17 mouse cellular contexts compared by ENCODE assay signal in genomic region chr11:73284351-73284750, GRCm38 (mm10). TPM values are rescaled to one million over a fixed set of nuclear protein-coding genes. Genes with fewer than 3 reads are reported as not detected.
DNase-seq lines count a peak whose midpoint lies in the region; ATAC-seq lines count a peak whose summit lies in the region.
"Had no signal": no experiment of that assay in that cellular context is flagged by ENCODE, and none has a peak within 500 bp of the region (broad histone marks: within the 10 kb centered on the region; RNA-seq: fewer than 3 reads in every experiment).

No protein-coding gene starts in this region.

- no peak overlapping the region for H3K4me3 ChIP-seq in kidney, embryonic 16.5 days (ENCODE audit: low read length)
- H3K4me3 ChIP-seq in midbrain, embryonic 15.5 days = no peak overlapping the region
- H3K4me3 ChIP-seq: forebrain, embryonic 12.5 days; limb, embryonic 15.5 days had no signal

- DNase-seq in embryo, embryonic 10.5 days (ENCODE audit: low spot score) = peak; percentile 23
- no peak for DNase-seq in embryo, embryonic 9.5 days (ENCODE audit: extremely low spot score)
- DNase-seq in kidney, adult 8-10 months = no peak
- peak; percentile 42 for DNase-seq in 3134 (ENCODE audit: extremely low read depth, insufficient read length, low spot score)
- peak; percentile 51 for DNase-seq in fibroblast of lung, adult 2 months (ENCODE audit: low read depth)
- DNase-seq in ovary, postnatal 36 days (ENCODE audit: low spot score) = no peak
- DNase-seq: adrenal gland, postnatal 14 days; cerebellum, postnatal 25 days; spleen, adult 18-20 months; thymus, postnatal 25 days had no signal

- H3K27ac ChIP-seq in kidney, embryonic 16.5 days (ENCODE audit: low read length) = peak overlapping the region; percentile 21; the same call in 1 of the 2 replicates
- no peak overlapping the region for H3K27ac ChIP-seq in midbrain, embryonic 15.5 days
- H3K27ac ChIP-seq: forebrain, embryonic 12.5 days; limb, embryonic 15.5 days had no signal

- peaks cover 19% of the 10 kb centered on the region for H3K4me1 ChIP-seq in kidney, embryonic 16.5 days (ENCODE audit: insufficient read depth, low read length)
- H3K4me1 ChIP-seq in midbrain, embryonic 15.5 days = no peaks in the 10 kb centered on the region

- H3K9ac ChIP-seq in kidney, embryonic 16.5 days (replicated peaks; ENCODE audit: low read length) = no peak overlapping the region
- H3K9ac ChIP-seq in midbrain, embryonic 15.5 days = no peak overlapping the region
- H3K9ac ChIP-seq: forebrain, embryonic 12.5 days; limb, embryonic 15.5 days had no signal

- no peaks in the 10 kb centered on the region for H3K36me3 ChIP-seq in kidney, embryonic 16.5 days (ENCODE audit: insufficient read depth, low read length)
- no peaks in the 10 kb centered on the region for H3K36me3 ChIP-seq in midbrain, embryonic 15.5 days (replicated peaks)
- H3K36me3 ChIP-seq: forebrain, embryonic 12.5 days; limb, embryonic 15.5 days had no signal

- H3K27me3 ChIP-seq in kidney, embryonic 16.5 days (ENCODE audit: insufficient read depth, low read length) = no peaks in the 10 kb centered on the region
- H3K27me3 ChIP-seq in midbrain, embryonic 15.5 days (replicated peaks) = no peaks in the 10 kb centered on the region
- H3K27me3 ChIP-seq: forebrain, embryonic 12.5 days; limb, embryonic 15.5 days had no signal

- no peaks in the 10 kb centered on the region for H3K9me3 ChIP-seq in kidney, embryonic 16.5 days (ENCODE audit: low read length)
- no peaks in the 10 kb centered on the region for H3K9me3 ChIP-seq in midbrain, embryonic 15.5 days
- H3K9me3 ChIP-seq: forebrain, embryonic 12.5 days; limb, embryonic 15.5 days had no signal

- ATAC-seq in kidney, embryonic 16.5 days (ENCODE audit: low FRiP score, low TSS enrichment) = no peak
- no peak for ATAC-seq in midbrain, embryonic 15.5 days (replicated peaks)

- no peak overlapping the region for H3K4me2 ChIP-seq in kidney, embryonic 16.5 days (replicated peaks; ENCODE audit: low read depth, low read length)
- no peak overlapping the region for H3K4me2 ChIP-seq in midbrain, embryonic 15.5 days
- H3K4me2 ChIP-seq: forebrain, embryonic 12.5 days; limb, embryonic 15.5 days had no signal

RNA-seq across cellular contexts. Expression of gene Trpv3, which starts 17.2 kb away (rescaled TPM):
- 0.12 and 0.21 TPM in 2 replicates for polyA plus RNA-seq in kidney, embryonic 16.5 days (2015; fragmentation: Nextera tagmentation; extraction: Ambion mirVana)
- 0.14 and 0.22 TPM in 2 replicates for polyA plus RNA-seq in midbrain, embryonic 15.5 days (2015; fragmentation: Nextera tagmentation; extraction: Ambion mirVana)
- polyA plus RNA-seq: forebrain, embryonic 12.5 days had no signal

RNA-seq across cellular contexts. Expression of gene Aspa, which starts 45.0 kb away (rescaled TPM):
- polyA plus RNA-seq in kidney, embryonic 16.5 days (2015; fragmentation: Nextera tagmentation; extraction: Ambion mirVana) = 30.8 and 32.0 TPM in 2 replicates
- 1.2 and 1.4 TPM in 2 replicates for polyA plus RNA-seq in midbrain, embryonic 15.5 days (2015; fragmentation: Nextera tagmentation; extraction: Ambion mirVana)
- polyA plus RNA-seq: neural tube, embryonic 11.5 days had no signal

RNA-seq across cellular contexts. Expression of gene Gm49340, which starts 45.2 kb away (rescaled TPM):
- not detected in 2 replicates for polyA plus RNA-seq in kidney, embryonic 16.5 days (2015; fragmentation: Nextera tagmentation; extraction: Ambion mirVana)
- not detected in 2 replicates for polyA plus RNA-seq in midbrain, embryonic 15.5 days (2015; fragmentation: Nextera tagmentation; extraction: Ambion mirVana)
- polyA plus RNA-seq: forebrain, embryonic 12.5 days; heart, embryonic 14.5 days; limb, embryonic 15.5 days; neural tube, embryonic 11.5 days had no signal

RNA-seq across cellular contexts. Expression of gene Spata22, which starts 45.2 kb away (rescaled TPM):
- 0.27 and 0.29 TPM in 2 replicates for polyA plus RNA-seq in kidney, embryonic 16.5 days (2015; fragmentation: Nextera tagmentation; extraction: Ambion mirVana)
- 0.13 and 0.22 TPM in 2 replicates for polyA plus RNA-seq in midbrain, embryonic 15.5 days (2015; fragmentation: Nextera tagmentation; extraction: Ambion mirVana)
- polyA plus RNA-seq: forebrain, embryonic 12.5 days; heart, embryonic 14.5 days; large intestine, adult 2 months; limb, embryonic 15.5 days; neural tube, embryonic 11.5 days had no signal

RNA-seq across cellular contexts. Expression of gene Trpv1, which starts 50.3 kb away (rescaled TPM):
- 0.24 TPM in 1 of 2 replicates, not detected in the other for polyA plus RNA-seq in kidney, embryonic 16.5 days (2015; fragmentation: Nextera tagmentation; extraction: Ambion mirVana)
- polyA plus RNA-seq in midbrain, embryonic 15.5 days (2015; fragmentation: Nextera tagmentation; extraction: Ambion mirVana) = 0.14 and 0.21 TPM in 2 replicates
- polyA plus RNA-seq: forebrain, embryonic 12.5 days; heart, embryonic 14.5 days; neural tube, embryonic 11.5 days had no signal

Comparison
In these comparisons a context has a peak if more than half of its experiments do, and no peak if none do; other contexts are left out.
1. DNase-seq: peak in embryo, embryonic 10.5 days (single experiment), 3134 (single experiment) and fibroblast of lung, adult 2 months (single experiment); none in embryo, embryonic 9.5 days (single experiment), kidney, adult 8-10 months (0 of 2) and ovary, postnatal 36 days (single experiment).
2. RNA of gene Aspa, which starts 45.0 kb away (polyA plus RNA-seq): 30.8 to 32.0 TPM in kidney, embryonic 16.5 days; 1.2 to 1.4 TPM in midbrain, embryonic 15.5 days; every median in the first group is over 10 times any median in the second.